Mouse (Mus musculus): ENCODE measurements at regions not wholly inside any gene's neighbourhood (a gene's known extent, or its start where the extent isn't known, plus 50 kb on each side); places are given as distances from the start of the nearest gene placed in this dataset.

DNA sequence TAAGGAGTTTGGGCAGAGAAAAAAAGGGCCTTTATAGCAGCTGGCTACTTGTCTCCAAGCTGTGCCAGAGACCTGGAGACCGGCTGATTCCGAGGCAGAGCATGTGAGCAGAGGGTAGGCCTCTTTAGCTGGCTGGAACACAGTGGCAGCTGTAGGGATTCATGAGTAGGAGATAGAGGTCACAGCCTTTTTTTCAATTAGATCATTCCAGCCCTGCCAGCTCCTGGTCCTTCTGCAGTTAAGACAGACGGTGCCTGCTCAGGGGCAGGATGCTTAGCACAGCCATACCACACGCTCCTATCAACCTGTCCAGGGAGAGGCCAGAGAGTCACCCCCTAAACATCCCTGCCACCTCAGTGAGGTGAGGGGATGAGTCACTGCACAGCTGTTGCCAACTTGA, 302.1 kb downstream of the Galc start:
- H3K27me3 ChIP-seq (ENCODE audit: control insufficient read depth, insufficient read depth, low read length) = no peaks in the 10 kb centered on the region
- H3K9me3 ChIP-seq (ENCODE audit: control insufficient read depth, low read length) = no peaks in the 10 kb centered on the region
- H3K9ac ChIP-seq (ENCODE audit: low read depth, low read length) = no peak overlapping the region
- H3K36me3 ChIP-seq (ENCODE audit: control insufficient read depth, insufficient read depth, low read length) = no peaks in the 10 kb centered on the region
- no peak for ATAC-seq (ENCODE audit: low FRiP score, low TSS enrichment)
- H3K27ac ChIP-seq (ENCODE audit: low read depth, low read length) = no peak overlapping the region
- no peak overlapping the region for H3K4me2 ChIP-seq (replicated peaks; ENCODE audit: low read depth, low read length)
- 74% methylated on average over 4 of the region's 4 CpGs for WGBS
- H3K4me1 ChIP-seq (ENCODE audit: control insufficient read depth, insufficient read depth, low read length) = no peaks in the 10 kb centered on the region
- H3K4me3 ChIP-seq (ENCODE audit: low read length) = no peak overlapping the region

- Histone ChIP-seq H3K9ac (ENCODE audit: low read depth, low read length) (no peak overlapping the region), H3K27me3 (ENCODE audit: control insufficient read depth, insufficient read depth, low read length) (no peaks in the 10 kb centered on the region), H3K4me1 (ENCODE audit: control insufficient read depth, insufficient read depth, low read length) (no peaks in the 10 kb centered on the region), H3K4me2 (replicated peaks; ENCODE audit: low read depth, low read length) (no peak overlapping the region), H3K36me3 (ENCODE audit: control insufficient read depth, insufficient read depth, low read length) (no peaks in the 10 kb centered on the region), H3K4me3 (ENCODE audit: low read length) (no peak overlapping the region), H3K9me3 (ENCODE audit: control insufficient read depth, low read length) (no peaks in the 10 kb centered on the region), H3K27ac (ENCODE audit: low read depth, low read length) (no peak overlapping the region)
- WGBS = 92% methylated on average over 3 of the region's 3 CpGs
- ATAC-seq (ENCODE audit: low FRiP score, low TSS enrichment) = no peak
Measured at GRCm38 (mm10) chr12:97953336-97953735, 305.9 kb downstream of the Galc start.

- H3K36me3 ChIP-seq (ENCODE audit: control insufficient read depth, insufficient read depth, low read length) = no peaks in the 10 kb centered on the region
- no peaks in the 10 kb centered on the region for H3K4me1 ChIP-seq (ENCODE audit: control insufficient read depth, insufficient read depth, low read length)
- ATAC-seq (ENCODE audit: low FRiP score, low TSS enrichment) = no peak
- no peak overlapping the region for H3K4me2 ChIP-seq (replicated peaks; ENCODE audit: low read depth, low read length)
- H3K27ac ChIP-seq (ENCODE audit: low read depth, low read length) = no peak overlapping the region
- H3K9ac ChIP-seq (ENCODE audit: low read depth, low read length) = no peak overlapping the region
- WGBS = 74% methylated on average over 8 of the region's 8 CpGs
- no peak overlapping the region for H3K4me3 ChIP-seq (ENCODE audit: low read length)
- no peaks in the 10 kb centered on the region for H3K9me3 ChIP-seq (ENCODE audit: control insufficient read depth, low read length)
- H3K27me3 ChIP-seq (ENCODE audit: control insufficient read depth, insufficient read depth, low read length) = no peaks in the 10 kb centered on the region
Measured at GRCm38 (mm10) chr12:97952204-97952603, 307.1 kb downstream of the Galc start.

DNA sequence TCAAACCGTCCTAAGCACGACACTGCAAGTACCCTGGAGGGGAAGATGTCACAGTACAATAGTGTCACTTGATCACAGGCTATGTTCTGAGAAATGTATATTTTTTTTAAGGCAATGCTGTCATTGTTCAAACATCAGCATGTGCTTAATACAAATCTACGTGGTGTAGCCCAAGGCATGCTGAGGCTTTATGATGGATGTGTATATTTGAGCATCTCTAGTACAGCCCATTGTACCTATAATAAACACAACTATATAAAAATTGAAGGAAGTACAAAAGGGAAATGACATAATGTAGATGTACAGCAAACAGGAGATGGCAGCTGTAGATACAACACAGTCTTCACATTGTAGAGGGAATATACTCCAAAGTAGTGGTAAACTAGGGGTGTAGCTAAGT, 309.2 kb downstream of the Galc start:
- Histone ChIP-seq H3K36me3 (ENCODE audit: control insufficient read depth, insufficient read depth, low read length) (no peaks in the 10 kb centered on the region), H3K9ac (ENCODE audit: low read depth, low read length) (no peak overlapping the region), H3K27ac (ENCODE audit: low read depth, low read length) (no peak overlapping the region), H3K4me3 (ENCODE audit: low read length) (no peak overlapping the region), H3K9me3 (ENCODE audit: control insufficient read depth, low read length) (no peaks in the 10 kb centered on the region), H3K4me1 (ENCODE audit: control insufficient read depth, insufficient read depth, low read length) (no peaks in the 10 kb centered on the region), H3K27me3 (ENCODE audit: control insufficient read depth, insufficient read depth, low read length) (no peaks in the 10 kb centered on the region), H3K4me2 (replicated peaks; ENCODE audit: low read depth, low read length) (no peak overlapping the region)
- no peak for ATAC-seq (ENCODE audit: low FRiP score, low TSS enrichment)
- 89% methylated on average over 3 of the region's 3 CpGs for WGBS

DNA sequence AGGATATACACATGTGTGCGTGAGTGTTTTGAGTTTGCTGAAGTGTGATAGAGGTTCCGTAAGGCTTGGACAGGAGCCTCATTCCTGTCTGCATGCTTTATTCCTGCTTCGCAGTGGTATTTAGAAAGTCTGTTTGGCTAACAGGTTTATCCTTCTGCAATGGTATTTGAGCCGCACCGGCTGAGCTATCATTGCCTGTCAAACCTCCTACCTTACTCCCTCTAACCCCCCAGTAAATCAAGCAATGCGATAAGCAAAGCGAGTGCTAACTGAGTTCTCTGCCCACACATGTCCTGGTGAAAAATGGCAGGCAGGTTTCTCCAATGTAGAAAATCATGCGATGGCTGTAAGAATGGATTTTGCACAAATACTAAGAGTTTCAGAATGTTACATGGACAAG, 311.8 kb downstream of the Galc start:
- 27% methylated on average over 8 of the region's 8 CpGs for WGBS
- H3K4me2 ChIP-seq (replicated peaks; ENCODE audit: low read depth, low read length) = no peak overlapping the region
- no peak overlapping the region for H3K9ac ChIP-seq (ENCODE audit: low read depth, low read length)
- no peaks in the 10 kb centered on the region for H3K4me1 ChIP-seq (ENCODE audit: control insufficient read depth, insufficient read depth, low read length)
- ATAC-seq (ENCODE audit: low FRiP score, low TSS enrichment) = 0 out of 2 replicates have a peak, but pooled peaks have one; percentile 43
- H3K4me3 ChIP-seq (ENCODE audit: low read length) = no peak overlapping the region
- H3K36me3 ChIP-seq (ENCODE audit: control insufficient read depth, insufficient read depth, low read length) = no peaks in the 10 kb centered on the region
- no peaks in the 10 kb centered on the region for H3K9me3 ChIP-seq (ENCODE audit: control insufficient read depth, low read length)
- no peak overlapping the region for H3K27ac ChIP-seq (ENCODE audit: low read depth, low read length)
- no peaks in the 10 kb centered on the region for H3K27me3 ChIP-seq (ENCODE audit: control insufficient read depth, insufficient read depth, low read length)

GRCm38 (mm10) chr12:97938361-97938760, 320.9 kb downstream of the Galc start:
- ATAC-seq (ENCODE audit: low FRiP score, low TSS enrichment) = no peak
- H3K9ac ChIP-seq (ENCODE audit: low read depth, low read length) = no peak overlapping the region
- H3K4me3 ChIP-seq (ENCODE audit: low read length) = no peak overlapping the region
- no peaks in the 10 kb centered on the region for H3K4me1 ChIP-seq (ENCODE audit: control insufficient read depth, insufficient read depth, low read length)
- H3K36me3 ChIP-seq (ENCODE audit: control insufficient read depth, insufficient read depth, low read length) = no peaks in the 10 kb centered on the region
- no peaks in the 10 kb centered on the region for H3K27me3 ChIP-seq (ENCODE audit: control insufficient read depth, insufficient read depth, low read length)
- H3K9me3 ChIP-seq (ENCODE audit: control insufficient read depth, low read length) = no peaks in the 10 kb centered on the region
- H3K27ac ChIP-seq (ENCODE audit: low read depth, low read length) = no peak overlapping the region
- no peak overlapping the region for H3K4me2 ChIP-seq (replicated peaks; ENCODE audit: low read depth, low read length)
- 75% methylated on average over 5 of the region's 5 CpGs for WGBS

DNA sequence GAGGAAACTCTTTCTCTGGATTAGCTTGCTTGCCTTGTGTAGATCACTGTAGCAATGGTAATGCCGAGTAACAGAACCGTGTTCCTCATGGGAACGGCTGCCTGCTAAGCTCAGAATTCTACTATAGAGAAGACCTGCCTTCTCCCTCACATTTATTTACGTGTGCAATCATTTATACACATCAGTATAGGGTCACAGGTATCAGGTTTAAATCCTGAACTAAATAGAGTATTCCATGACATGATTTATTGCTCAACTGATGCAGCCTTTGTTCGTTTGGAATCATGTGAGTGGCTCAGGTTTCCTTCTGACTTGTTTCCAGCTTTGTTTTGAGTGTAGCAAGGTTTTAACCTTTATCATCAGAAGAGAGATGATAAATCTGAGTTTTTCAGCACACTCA, 329.4 kb downstream of the Galc start:
- no peaks in the 10 kb centered on the region for H3K36me3 ChIP-seq (ENCODE audit: control insufficient read depth, insufficient read depth, low read length)
- peak; percentile 79; the same call in 1 of the 2 replicates for ATAC-seq (ENCODE audit: low FRiP score, low TSS enrichment)
- H3K4me3 ChIP-seq (ENCODE audit: low read length) = no peak overlapping the region
- H3K27me3 ChIP-seq (ENCODE audit: control insufficient read depth, insufficient read depth, low read length) = no peaks in the 10 kb centered on the region
- no peak overlapping the region for H3K9ac ChIP-seq (ENCODE audit: low read depth, low read length)
- WGBS = 30% methylated on average over 5 of the region's 5 CpGs
- H3K9me3 ChIP-seq (ENCODE audit: control insufficient read depth, low read length) = no peaks in the 10 kb centered on the region
- H3K4me2 ChIP-seq (replicated peaks; ENCODE audit: low read depth, low read length) = no peak overlapping the region
- no peak overlapping the region for H3K27ac ChIP-seq (ENCODE audit: low read depth, low read length)
- no peaks in the 10 kb centered on the region for H3K4me1 ChIP-seq (ENCODE audit: control insufficient read depth, insufficient read depth, low read length)

- H3K4me3 ChIP-seq (ENCODE audit: low read length) = no peak overlapping the region
- H3K4me2 ChIP-seq (replicated peaks; ENCODE audit: low read depth, low read length) = no peak overlapping the region
- no peaks in the 10 kb centered on the region for H3K36me3 ChIP-seq (ENCODE audit: control insufficient read depth, insufficient read depth, low read length)
- H3K9me3 ChIP-seq (ENCODE audit: control insufficient read depth, low read length) = no peaks in the 10 kb centered on the region
- no peak overlapping the region for H3K27ac ChIP-seq (ENCODE audit: low read depth, low read length)
- whole genome bisulfite sequencing = 77% methylated on average over 1 of the region's 1 CpGs
- H3K27me3 ChIP-seq (ENCODE audit: control insufficient read depth, insufficient read depth, low read length) = no peaks in the 10 kb centered on the region
- H3K4me1 ChIP-seq (ENCODE audit: control insufficient read depth, insufficient read depth, low read length) = no peaks in the 10 kb centered on the region
- ATAC-seq (ENCODE audit: low FRiP score, low TSS enrichment) = no peak
- H3K9ac ChIP-seq (ENCODE audit: low read depth, low read length) = no peak overlapping the region
Measured at GRCm38 (mm10) chr12:97927036-97927435, 332.2 kb downstream of the Galc start.

DNA sequence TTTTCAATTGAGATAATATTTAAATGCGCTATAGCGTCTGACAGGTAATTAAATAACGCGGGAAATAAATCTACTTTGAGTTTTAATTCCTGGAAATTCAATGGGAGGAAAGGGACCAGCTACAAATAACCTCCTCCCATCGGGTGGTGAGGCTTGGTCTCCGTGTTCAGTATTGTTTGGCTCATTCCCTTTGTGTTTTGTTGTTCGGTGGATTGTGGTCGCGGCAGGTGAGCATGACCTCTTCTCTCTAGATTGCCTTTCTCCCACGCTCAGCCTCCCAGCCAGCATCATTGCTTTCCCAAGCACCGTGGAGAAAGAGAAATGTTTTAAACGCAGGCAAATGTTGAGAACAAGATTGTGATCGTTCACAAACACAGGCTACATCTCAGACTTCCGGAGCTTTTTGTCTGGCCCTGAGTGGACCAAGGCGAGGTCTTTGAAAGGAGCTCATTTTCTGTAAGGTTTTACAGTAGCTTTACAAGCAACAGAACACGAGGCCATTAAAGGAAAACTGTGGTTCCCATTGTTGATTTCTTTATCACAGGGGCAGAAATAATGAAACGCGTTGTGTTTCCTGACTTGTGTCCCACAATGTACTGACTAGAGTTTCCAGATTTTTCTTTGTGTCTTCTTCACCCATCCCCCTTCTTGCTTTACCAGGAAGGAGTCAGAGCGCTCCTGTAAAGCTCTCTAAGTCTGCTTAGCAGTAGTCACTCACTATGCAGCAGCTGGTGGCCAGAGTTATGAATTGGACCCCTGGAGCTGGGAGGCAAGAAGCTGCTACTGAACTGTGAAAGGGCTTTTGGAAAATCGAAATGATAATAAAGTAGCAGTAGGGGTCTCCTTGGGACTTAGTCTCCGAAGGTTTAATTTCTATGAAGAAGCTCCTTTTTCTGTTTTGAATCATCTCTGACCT, 337.7 kb downstream of the Galc start:
- no peak overlapping the region for H3K4me2 ChIP-seq (replicated peaks; ENCODE audit: low read depth, low read length)
- H3K27ac ChIP-seq (ENCODE audit: low read depth, low read length) = no peak overlapping the region
- no peak overlapping the region for H3K9ac ChIP-seq (ENCODE audit: low read depth, low read length)
- H3K27me3 ChIP-seq (ENCODE audit: control insufficient read depth, insufficient read depth, low read length) = no peaks in the 10 kb centered on the region
- 60% methylated on average over 21 of the region's 21 CpGs for WGBS
- peak; percentile 55; the same call in 1 of the 2 replicates for ATAC-seq (ENCODE audit: low FRiP score, low TSS enrichment)
- H3K9me3 ChIP-seq (ENCODE audit: control insufficient read depth, low read length) = no peaks in the 10 kb centered on the region
- H3K36me3 ChIP-seq (ENCODE audit: control insufficient read depth, insufficient read depth, low read length) = no peaks in the 10 kb centered on the region
- no peak overlapping the region for H3K4me3 ChIP-seq (ENCODE audit: low read length)
- no peaks in the 10 kb centered on the region for H3K4me1 ChIP-seq (ENCODE audit: control insufficient read depth, insufficient read depth, low read length)
